ENCODE assay signal across 10 mouse cellular contexts in the genomic region with DNA sequence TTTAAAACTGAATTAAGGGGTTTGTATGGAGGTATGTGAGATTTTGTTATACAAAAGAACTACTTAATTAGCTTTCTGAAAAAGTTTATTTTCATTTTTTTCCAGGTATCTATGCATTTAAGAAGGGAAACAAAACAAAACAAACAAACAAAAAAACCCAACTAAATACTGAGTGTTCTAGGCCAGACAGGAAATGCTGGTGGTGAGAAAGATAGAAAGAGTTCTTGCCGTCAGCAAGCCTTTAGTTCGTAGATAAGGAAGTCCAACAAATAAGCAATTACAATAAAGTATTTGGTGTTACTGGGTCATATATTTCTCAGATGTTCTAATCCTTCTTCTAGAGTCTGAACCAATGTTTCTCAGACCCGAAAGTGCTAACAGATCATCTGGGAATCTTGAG. TPM values are rescaled to one million over a fixed set of nuclear protein-coding genes. Genes with fewer than 3 reads are reported as not detected.
DNase-seq lines count a peak whose midpoint lies in the region; ATAC-seq and TF ChIP-seq lines count a peak whose summit lies in the region.
"Had no signal": no experiment of that assay in that cellular context is flagged by ENCODE, and none has a peak within 500 bp of the region (broad histone marks: within the 10 kb centered on the region; RNA-seq: fewer than 3 reads in every experiment).

No protein-coding gene starts in this region.

- ATAC-seq in heart, embryonic 14.5 days (ENCODE audit: insufficient number of reproducible peaks, insufficient read depth, low FRiP score, low read depth): no peak
- ATAC-seq in forebrain, embryonic 11.5 days (replicated peaks; ENCODE audit: low FRiP score): no peak
- no peak for ATAC-seq in liver, embryonic 14.5 days (ENCODE audit: insufficient read depth)

- no peak overlapping the region for H3K27ac ChIP-seq in heart, embryonic 14.5 days (replicated peaks in 1 of 2; ENCODE audit: control insufficient read depth in 1 of 2, insufficient read depth in 1 of 2, low read depth in 2 of 2, low read length in 2 of 2)
- no peak overlapping the region for H3K27ac ChIP-seq in forebrain, embryonic 11.5 days (ENCODE audit: low read depth, low read length)
- no peak overlapping the region for H3K27ac ChIP-seq in liver, embryonic 14.5 days

- H3K4me3 ChIP-seq in heart, embryonic 14.5 days (ENCODE audit: control insufficient read depth in 1 of 2, insufficient read depth in 1 of 2, low read depth in 1 of 2, low read length in 2 of 2): no peak overlapping the region
- H3K4me3 ChIP-seq in E14TG2a.4 (replicated peaks; ENCODE audit: low read length): peak overlapping the region; percentile 97
- peak overlapping the region; percentile 74; the same call in 1 of the 2 replicates for H3K4me3 ChIP-seq in forebrain, embryonic 11.5 days (ENCODE audit: low read depth, low read length)
- H3K4me3 ChIP-seq in liver, embryonic 14.5 days (ENCODE audit: insufficient read depth in 1 of 2, low read depth in 2 of 2, low read length in 2 of 2): peak overlapping the region in 1 of 2 experiments; percentile 82; a peak in 3 of 4 replicates

- peaks cover 0 to 4% of the 10 kb centered on the region in 2 experiments; a peak in 1 of 4 replicates for H3K4me1 ChIP-seq in heart, embryonic 14.5 days (ENCODE audit: control insufficient read depth in 2 of 2, insufficient read depth in 2 of 2, low read length in 2 of 2)
- H3K4me1 ChIP-seq in E14TG2a.4 (replicated peaks; ENCODE audit: low read depth, low read length): peaks cover 21% of the 10 kb centered on the region
- H3K4me1 ChIP-seq in forebrain, embryonic 11.5 days (replicated peaks; ENCODE audit: control insufficient read depth, insufficient read depth, low read length): peaks cover 3% of the 10 kb centered on the region; the same call in 1 of the 2 replicates
- peaks cover 13% of the 10 kb centered on the region in 2 experiments for H3K4me1 ChIP-seq in liver, embryonic 14.5 days (replicated peaks; ENCODE audit: control insufficient read depth in 2 of 2, insufficient read depth in 2 of 2, low read length in 1 of 2)

- H3K27me3 ChIP-seq in heart, embryonic 14.5 days (ENCODE audit: control insufficient read depth, insufficient read depth, low read length): no peaks in the 10 kb centered on the region
- H3K27me3 ChIP-seq in E14TG2a.4 (ENCODE audit: insufficient read depth, low read length): no peaks in the 10 kb centered on the region
- H3K27me3 ChIP-seq in forebrain, embryonic 11.5 days (ENCODE audit: control insufficient read depth, insufficient read depth, low read length): no peaks in the 10 kb centered on the region
- no peaks in the 10 kb centered on the region for H3K27me3 ChIP-seq in liver, embryonic 14.5 days (ENCODE audit: control insufficient read depth, insufficient read depth, low read length)

- 0 out of 2 replicates have a peak, but pooled peaks have one; percentile 14 for TF ChIP-seq EP300 in liver, embryonic 14.5 days (IDR thresholded peaks at IDR 0.05; ENCODE audit: low read depth)

- H3K4me2 ChIP-seq in heart, embryonic 14.5 days (ENCODE audit: low read length): peak overlapping the region; percentile 100
- no peak overlapping the region for H3K4me2 ChIP-seq in forebrain, embryonic 11.5 days (ENCODE audit: low read depth, low read length, severe bottlenecking)
- peak overlapping the region; percentile 96 for H3K4me2 ChIP-seq in liver, embryonic 14.5 days (ENCODE audit: low read depth)

- TF ChIP-seq CTCF in E14TG2a.4 (conservative IDR thresholded peaks at IDR 0.05; ENCODE audit: low read length): no peak
- no peak for TF ChIP-seq CTCF in liver, embryonic 14.5 days (IDR thresholded peaks at IDR 0.05; ENCODE audit: low read depth)

- 0 out of 2 replicates have a peak overlapping the region, but pooled peaks have one; percentile 82 for H3K9ac ChIP-seq in heart, embryonic 14.5 days (ENCODE audit: low read length)
- no peak overlapping the region for H3K9ac ChIP-seq in forebrain, embryonic 11.5 days (ENCODE audit: low read length)
- no peak overlapping the region for H3K9ac ChIP-seq in liver, embryonic 14.5 days (replicated peaks)

- WGBS in heart, embryonic 14.5 days: 59% methylated on average over 3 of the region's 3 CpGs
- WGBS in forebrain, embryonic 11.5 days: 81% methylated on average over 3 of the region's 3 CpGs
- WGBS in liver, embryonic 14.5 days (ENCODE audit: insufficient replicate concordance): 13% methylated on average over 3 of the region's 3 CpGs

- no peaks in the 10 kb centered on the region for H3K9me3 ChIP-seq in heart, embryonic 14.5 days (ENCODE audit: control insufficient read depth, low read length)
- H3K9me3 ChIP-seq in E14TG2a.4 (ENCODE audit: low read length): no peaks in the 10 kb centered on the region
- H3K9me3 ChIP-seq in forebrain, embryonic 11.5 days (ENCODE audit: control insufficient read depth, low read length): no peaks in the 10 kb centered on the region
- no peaks in the 10 kb centered on the region for H3K9me3 ChIP-seq in liver, embryonic 14.5 days (ENCODE audit: control insufficient read depth, low read length)

- no peaks in the 10 kb centered on the region for H3K36me3 ChIP-seq in heart, embryonic 14.5 days (ENCODE audit: control insufficient read depth, insufficient read depth, low read length)
- H3K36me3 ChIP-seq in E14TG2a.4 (ENCODE audit: insufficient read depth, low read length): no peaks in the 10 kb centered on the region
- H3K36me3 ChIP-seq in forebrain, embryonic 11.5 days (ENCODE audit: control insufficient read depth, insufficient read depth, low read length): no peaks in the 10 kb centered on the region
- no peaks in the 10 kb centered on the region for H3K36me3 ChIP-seq in liver, embryonic 14.5 days (replicated peaks; ENCODE audit: control insufficient read depth, insufficient read depth, low read depth)

- DNase-seq in heart, adult 9 months (ENCODE audit: low spot score in 2 of 2): no peak
- no peak for DNase-seq in forebrain, embryonic 11.5 days (ENCODE audit: low spot score)
- no peak for DNase-seq in liver, embryonic 14.5 days (ENCODE audit: low read depth in 3 of 3, low spot score in 3 of 3)
- DNase-seq in right cerebral cortex, adult 2 months (ENCODE audit: low spot score in 2 of 2): no peak
- DNase-seq in layer of hippocampus, postnatal 36 days: no peak
- DNase-seq in lung, postnatal 10 days: no peak
- DNase-seq: kidney, postnatal 14 days had no signal

RNA-seq across cellular contexts. Expression of gene Pgm2l1, which starts 1.8 kb away (rescaled TPM):
- polyA plus RNA-seq in heart, embryonic 14.5 days (2014; fragmentation: Nextera tagmentation; extraction: Ambion mirVana): 1.7 and 2.1 TPM in 2 replicates
- polyA plus RNA-seq in forebrain, embryonic 11.5 days (2014; fragmentation: Nextera tagmentation; extraction: Ambion mirVana): 5.2 and 6.2 TPM in 2 replicates
- 1.6 and 2.4 TPM in 2 replicates for polyA plus RNA-seq in liver, embryonic 14.5 days (2012; rRNA removed)
- 1.3 TPM in 2 replicates for polyA plus RNA-seq in liver, embryonic 14.5 days (2014; fragmentation: Nextera tagmentation; extraction: Ambion mirVana)
- total RNA-seq in layer of hippocampus, postnatal 36 days (2021): 100 to 1,000 TPM; 282 to 309 TPM

RNA-seq across cellular contexts. Expression of gene Kcne3, which starts 52.7 kb away (rescaled TPM):
- 6.2 and 8.0 TPM in 2 replicates for polyA plus RNA-seq in heart, embryonic 14.5 days (2014; fragmentation: Nextera tagmentation; extraction: Ambion mirVana)
- polyA plus RNA-seq in forebrain, embryonic 11.5 days (2014; fragmentation: Nextera tagmentation; extraction: Ambion mirVana): 3.3 and 4.1 TPM in 2 replicates
- polyA plus RNA-seq in liver, embryonic 14.5 days (2012; rRNA removed): 1.4 TPM in 2 replicates
- polyA plus RNA-seq in liver, embryonic 14.5 days (2014; fragmentation: Nextera tagmentation; extraction: Ambion mirVana): 0.88 and 1.2 TPM in 2 replicates
- total RNA-seq in layer of hippocampus, postnatal 36 days (2021): not detected

RNA-seq across cellular contexts. Expression of gene P4ha3, which starts 56.4 kb away (rescaled TPM):
- polyA plus RNA-seq in heart, embryonic 14.5 days (2014; fragmentation: Nextera tagmentation; extraction: Ambion mirVana): 13.7 and 15.7 TPM in 2 replicates
- polyA plus RNA-seq in forebrain, embryonic 11.5 days (2014; fragmentation: Nextera tagmentation; extraction: Ambion mirVana): 5.6 and 6.8 TPM in 2 replicates
- 1.5 and 1.9 TPM in 2 replicates for polyA plus RNA-seq in liver, embryonic 14.5 days (2012; rRNA removed)
- 0.83 and 0.99 TPM in 2 replicates for polyA plus RNA-seq in liver, embryonic 14.5 days (2014; fragmentation: Nextera tagmentation; extraction: Ambion mirVana)
- 1 to 10 TPM; 5.4 to 6.0 TPM for total RNA-seq in layer of hippocampus, postnatal 36 days (2021)
- total RNA-seq: monocyte, adult 5-6 weeks had no signal

Comparison
In these comparisons a context has a peak if more than half of its experiments do, and no peak if none do; other contexts are left out.
1. H3K4me3 ChIP-seq: peak in E14TG2a.4 (single experiment) and forebrain, embryonic 11.5 days (single experiment); none in heart, embryonic 14.5 days (0 of 2).